ENCODE assay signal across 8 mouse cellular contexts in the genomic region with DNA sequence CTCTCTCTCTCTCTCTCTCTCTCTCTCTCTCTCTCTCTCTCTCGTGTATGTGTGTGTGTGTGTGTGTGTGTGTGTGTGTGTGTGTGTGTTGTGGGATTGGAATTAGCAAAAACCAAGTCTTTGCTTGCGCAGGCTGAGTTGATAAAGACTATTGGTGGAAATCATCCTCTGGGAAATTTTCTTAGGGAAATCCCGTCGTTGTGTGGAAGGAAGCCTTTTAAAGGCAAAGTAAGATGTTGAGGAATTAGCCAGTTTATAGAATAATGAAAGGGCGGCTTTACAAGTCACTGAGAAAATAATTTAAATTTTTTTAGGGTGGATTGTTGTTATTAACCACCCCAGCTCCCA. TPM values are rescaled to one million over a fixed set of nuclear protein-coding genes. Genes with fewer than 3 reads are reported as not detected.
DNase-seq lines count a peak whose midpoint lies in the region; ATAC-seq and TF ChIP-seq lines count a peak whose summit lies in the region.

No protein-coding gene starts in this region.

- H3K4me2 ChIP-seq in kidney, embryonic 16.5 days (replicated peaks; ENCODE audit: low read depth, low read length), result peak overlapping the region; percentile 89
- H3K4me2 ChIP-seq in lung, postnatal 0 days (replicated peaks; ENCODE audit: low read depth, low read length), result peak overlapping the region; percentile 83

- H3K9me3 ChIP-seq in kidney, embryonic 16.5 days (ENCODE audit: low read length), result no peaks in the 10 kb centered on the region
- H3K9me3 ChIP-seq in hindbrain, embryonic 10.5 days, result no peaks in the 10 kb centered on the region
- no peaks in the 10 kb centered on the region for H3K9me3 ChIP-seq in lung, postnatal 0 days (ENCODE audit: low read length)

- no peak for TF ChIP-seq CTCF in lung, postnatal 0 days (IDR thresholded peaks at IDR 0.05)

- no peaks in the 10 kb centered on the region for H3K36me3 ChIP-seq in kidney, embryonic 16.5 days (ENCODE audit: insufficient read depth, low read length)
- H3K36me3 ChIP-seq in hindbrain, embryonic 10.5 days, result no peaks in the 10 kb centered on the region
- H3K36me3 ChIP-seq in lung, postnatal 0 days (ENCODE audit: insufficient read depth, low read length), result no peaks in the 10 kb centered on the region

- H3K4me3 ChIP-seq in kidney, embryonic 16.5 days (ENCODE audit: low read length), result peak overlapping the region; percentile 86
- H3K4me3 ChIP-seq in hindbrain, embryonic 10.5 days, result peak overlapping the region; percentile 82
- H3K4me3 ChIP-seq in lung, postnatal 0 days (ENCODE audit: low read depth, low read length), result peak overlapping the region; percentile 66

- DNase-seq in kidney, adult 8-10 months, result no peak
- peak; percentile 18 for DNase-seq in embryo, embryonic 11 days
- no peak for DNase-seq in hindbrain, embryonic 10.5 days (ENCODE audit: low spot score)
- DNase-seq in lung, postnatal 0 days (ENCODE audit: low spot score), result no peak
- DNase-seq in frontal cortex, adult 2 months (ENCODE audit: extremely low spot score in 1 of 2, low spot score in 1 of 2), result no peak
- no peak for DNase-seq in adrenal gland, postnatal 14 days
- no peak for DNase-seq in right cerebral cortex, postnatal 4 days

- 15% methylated on average over 5 of the region's 5 CpGs for WGBS in kidney, embryonic 16.5 days
- 10% methylated on average over 4 of the region's 5 CpGs for WGBS in hindbrain, embryonic 10.5 days
- WGBS in lung, postnatal 0 days, result 9% methylated on average over 4 of the region's 5 CpGs

- peaks cover 19% of the 10 kb centered on the region for H3K4me1 ChIP-seq in kidney, embryonic 16.5 days (ENCODE audit: insufficient read depth, low read length)
- H3K4me1 ChIP-seq in hindbrain, embryonic 10.5 days (replicated peaks), result peaks cover 19% of the 10 kb centered on the region
- H3K4me1 ChIP-seq in lung, postnatal 0 days (ENCODE audit: insufficient read depth, low read depth, low read length), result peaks cover 9% of the 10 kb centered on the region; the same call in 1 of the 2 replicates

- ATAC-seq in kidney, embryonic 16.5 days (ENCODE audit: low FRiP score, low TSS enrichment), result no peak
- ATAC-seq in lung, postnatal 0 days, result no peak

- no peaks in the 10 kb centered on the region for H3K27me3 ChIP-seq in kidney, embryonic 16.5 days (ENCODE audit: insufficient read depth, low read length)
- H3K27me3 ChIP-seq in hindbrain, embryonic 10.5 days (ENCODE audit: insufficient read depth, poor library complexity, severe bottlenecking), result no peaks in the 10 kb centered on the region
- H3K27me3 ChIP-seq in lung, postnatal 0 days (replicated peaks; ENCODE audit: insufficient read depth, low read length), result no peaks in the 10 kb centered on the region

- H3K27ac ChIP-seq in kidney, embryonic 16.5 days (ENCODE audit: low read length), result no peak overlapping the region
- no peak overlapping the region for H3K27ac ChIP-seq in hindbrain, embryonic 10.5 days
- peak overlapping the region; percentile 95; the same call in 1 of the 2 replicates for H3K27ac ChIP-seq in lung, postnatal 0 days (ENCODE audit: low read length)

- TF ChIP-seq EP300 in lung, postnatal 0 days (IDR thresholded peaks at IDR 0.05), result no peak

- 0 out of 2 replicates have a peak overlapping the region, but pooled peaks have one; percentile 38 for H3K9ac ChIP-seq in kidney, embryonic 16.5 days (replicated peaks; ENCODE audit: low read length)
- H3K9ac ChIP-seq in lung, postnatal 0 days (replicated peaks; ENCODE audit: low read depth), result no peak overlapping the region

RNA-seq across cellular contexts. Expression of a gene that starts 1.5 kb away (rescaled TPM):
- 2.7 TPM in 2 replicates for polyA plus RNA-seq in kidney, embryonic 16.5 days (2015; fragmentation: Nextera tagmentation; extraction: Ambion mirVana)
- 2.3 and 2.8 TPM in 2 replicates for polyA plus RNA-seq in hindbrain, embryonic 10.5 days (2016; fragmentation: Nextera tagmentation; extraction: Ambion mirVana)
- polyA plus RNA-seq in lung, postnatal 0 days (2015; fragmentation: Nextera tagmentation; extraction: Ambion mirVana), result 7.2 and 9.1 TPM in 2 replicates
- polyA plus RNA-seq in frontal cortex, adult 2 months (2012; rRNA removed), result 6.6 and 7.2 TPM in 2 replicates
- 16.5 and 16.6 TPM in 2 replicates for total RNA-seq in adrenal gland, postnatal 14 days (2021)

RNA-seq across cellular contexts. Expression of a gene that starts 16.7 kb away (rescaled TPM):
- 136 and 150 TPM in 2 replicates for polyA plus RNA-seq in kidney, embryonic 16.5 days (2015; fragmentation: Nextera tagmentation; extraction: Ambion mirVana)
- polyA plus RNA-seq in hindbrain, embryonic 10.5 days (2016; fragmentation: Nextera tagmentation; extraction: Ambion mirVana), result 108 and 111 TPM in 2 replicates
- 103 and 105 TPM in 2 replicates for polyA plus RNA-seq in lung, postnatal 0 days (2015; fragmentation: Nextera tagmentation; extraction: Ambion mirVana)
- 97.8 and 99.4 TPM in 2 replicates for polyA plus RNA-seq in frontal cortex, adult 2 months (2012; rRNA removed)
- total RNA-seq in adrenal gland, postnatal 14 days (2021), result 509 and 525 TPM in 2 replicates

RNA-seq across cellular contexts. Expression of a gene that starts 29.8 kb away (rescaled TPM):
- 8.6 and 8.9 TPM in 2 replicates for polyA plus RNA-seq in kidney, embryonic 16.5 days (2015; fragmentation: Nextera tagmentation; extraction: Ambion mirVana)
- 13.8 and 16.0 TPM in 2 replicates for polyA plus RNA-seq in hindbrain, embryonic 10.5 days (2016; fragmentation: Nextera tagmentation; extraction: Ambion mirVana)
- 3.7 and 4.4 TPM in 2 replicates for polyA plus RNA-seq in lung, postnatal 0 days (2015; fragmentation: Nextera tagmentation; extraction: Ambion mirVana)
- polyA plus RNA-seq in frontal cortex, adult 2 months (2012; rRNA removed), result 17.1 and 18.6 TPM in 2 replicates
- total RNA-seq in adrenal gland, postnatal 14 days (2021), result 4.3 and 5.6 TPM in 2 replicates
